Mouse (Mus musculus) cerebellum, adult 11-12 months (tissue): ENCODE measurements around the gene Nfe2l2.
"Not testable (repeated sequence)": the region's sequence is repeated elsewhere in the genome, so short reads cannot be mapped to it uniquely, and the experiment has no call there.

ENCODE experiments used
- DNase-seq: peaks from one replicate; pipeline ENCODE4 v3.0.0; 2022

Nfe2l2 gene

GRCm38 (mm10) chr2:75642312-75642711, 62.1 kb downstream of the Nfe2l2 start:
- not testable (repeated sequence) for DNase-seq

- not testable (repeated sequence) for DNase-seq
Measured at GRCm38 (mm10) chr2:75639535-75639934, 64.9 kb downstream of the Nfe2l2 start.

DNA sequence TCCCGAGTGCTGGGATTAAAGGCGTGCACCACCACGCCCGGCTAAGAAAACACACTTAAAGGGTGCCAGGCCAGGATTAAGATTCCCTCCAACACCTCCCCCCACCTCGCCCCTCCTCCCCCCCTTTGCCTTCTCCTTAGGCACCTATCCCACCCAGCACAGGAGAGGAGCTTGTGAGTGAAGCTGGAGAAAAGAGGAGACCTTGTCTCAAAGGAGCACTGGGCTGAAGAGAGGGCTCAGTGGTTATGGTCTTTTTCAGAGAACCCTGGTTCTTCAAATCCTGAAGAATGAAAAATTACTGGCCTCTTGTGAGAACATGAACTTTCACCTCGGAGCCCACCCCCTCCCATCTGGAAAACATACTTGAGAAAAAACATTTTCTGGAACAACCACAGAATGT, 66.6 kb downstream of the Nfe2l2 start:
- not testable (repeated sequence) for DNase-seq

GRCm38 (mm10) chr2:75637361-75637760, 67.1 kb downstream of the Nfe2l2 start:
- DNase-seq: no peak

- DNase-seq: not testable (repeated sequence)
Measured at GRCm38 (mm10) chr2:75637055-75637304, 67.5 kb downstream of the Nfe2l2 start.

- no peak for DNase-seq
Measured at GRCm38 (mm10) chr2:75636261-75637054, 68.0 kb downstream of the Nfe2l2 start.

- DNase-seq: not testable (repeated sequence)
Measured at GRCm38 (mm10) chr2:75634431-75634830, 70.0 kb downstream of the Nfe2l2 start.

DNA sequence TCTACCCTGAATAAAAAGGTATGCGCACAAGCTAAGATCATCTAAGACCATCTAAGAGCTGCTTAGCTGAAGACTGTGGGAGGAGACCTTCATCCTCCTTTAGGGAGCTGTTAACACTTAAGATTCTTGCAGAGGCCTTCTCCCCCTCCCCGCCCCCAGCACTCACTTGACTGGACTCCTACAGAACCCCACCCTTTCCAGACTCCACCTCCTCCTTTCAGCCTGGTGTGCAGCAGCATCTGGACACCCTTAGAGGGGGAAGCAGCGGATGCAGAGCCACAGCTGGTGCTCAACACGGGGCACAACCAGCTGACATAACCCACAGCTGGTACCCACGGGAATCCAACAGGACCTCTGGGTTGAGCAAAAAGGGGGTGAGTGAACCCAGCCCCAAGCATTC, 70.7 kb downstream of the Nfe2l2 start:
- no peak for DNase-seq

DNA sequence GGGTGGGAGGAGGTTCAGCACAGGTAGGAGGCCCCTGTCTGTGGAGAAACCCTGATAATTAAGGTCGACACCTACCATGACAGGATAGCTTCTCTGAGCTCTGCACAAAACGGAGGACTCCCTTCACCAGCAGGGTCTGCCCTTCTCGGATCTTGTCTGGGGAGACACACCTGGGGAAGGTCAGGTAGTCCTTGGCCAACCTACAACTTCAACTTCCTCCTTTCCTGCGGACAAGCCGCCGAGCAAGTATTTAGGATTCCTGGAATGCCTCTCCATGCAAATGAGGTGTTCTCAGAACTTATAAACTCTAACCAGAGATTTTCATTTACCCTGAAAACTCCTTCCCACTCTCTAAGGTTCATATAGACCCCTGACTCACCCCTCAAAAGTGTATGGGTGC, 71.1 kb downstream of the Nfe2l2 start:
- DNase-seq: no peak

DNA sequence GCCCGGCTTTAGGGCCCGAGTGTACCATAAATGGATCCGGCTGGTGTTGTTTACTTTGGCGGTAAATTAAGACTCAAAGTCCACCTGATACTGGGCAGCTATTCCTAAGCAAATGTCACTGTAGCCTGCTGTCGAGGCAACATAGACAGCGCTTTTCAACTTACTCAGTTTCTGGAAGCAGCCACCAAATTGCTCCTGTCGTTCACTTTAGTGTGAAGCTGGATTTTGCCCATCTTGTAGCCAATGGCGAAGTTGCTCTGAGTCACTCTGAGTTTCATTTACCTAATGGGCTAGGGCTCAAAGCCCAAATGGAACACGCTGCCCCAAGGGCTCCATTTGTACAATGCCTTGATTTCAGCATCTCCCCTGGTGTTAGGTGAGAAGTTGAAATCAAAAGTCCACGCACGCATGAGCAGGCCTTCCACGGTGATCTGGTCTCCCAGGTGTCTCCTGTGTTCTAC, 71.7 kb downstream of the Nfe2l2 start:
- no peak for DNase-seq

DNA sequence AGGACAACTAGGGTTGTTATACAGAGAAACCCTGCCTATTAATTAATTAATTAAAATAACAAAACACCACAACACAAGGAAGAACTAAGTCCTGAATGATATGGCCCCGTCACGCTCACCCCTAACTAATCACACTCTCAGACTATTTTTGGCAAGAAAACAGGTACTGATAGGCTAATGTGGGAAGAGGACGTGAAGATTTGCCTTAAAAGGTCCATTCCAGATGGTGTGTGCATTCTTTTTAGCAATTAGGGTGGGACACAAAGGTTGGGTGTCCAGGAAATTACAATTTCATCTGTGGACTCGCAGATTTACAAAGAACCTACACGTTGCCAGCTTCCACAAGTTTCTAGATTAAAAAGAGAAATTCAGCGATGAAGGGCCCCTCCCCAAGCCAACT, 72.4 kb downstream of the Nfe2l2 start:
- no peak for DNase-seq

DNA sequence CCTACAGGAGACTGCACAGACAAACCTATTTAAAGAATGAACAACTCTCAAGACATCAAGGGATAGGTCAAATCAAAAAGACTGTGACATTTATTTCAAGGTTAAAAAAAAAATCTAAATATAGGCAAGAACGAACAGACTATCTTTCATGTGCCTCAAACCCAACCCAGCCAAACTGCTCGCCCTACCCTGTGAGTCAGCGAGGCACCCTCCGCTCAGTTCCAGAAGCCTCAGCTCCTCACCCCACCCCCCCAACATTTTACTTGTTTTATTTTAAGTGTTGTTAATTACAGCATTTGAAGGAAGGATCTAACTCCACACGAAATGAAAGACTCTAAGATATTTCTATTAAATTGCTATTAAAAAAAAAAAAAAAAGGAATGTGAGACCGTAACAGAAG, 73.0 kb downstream of the Nfe2l2 start:
- DNase-seq: no peak

DNA sequence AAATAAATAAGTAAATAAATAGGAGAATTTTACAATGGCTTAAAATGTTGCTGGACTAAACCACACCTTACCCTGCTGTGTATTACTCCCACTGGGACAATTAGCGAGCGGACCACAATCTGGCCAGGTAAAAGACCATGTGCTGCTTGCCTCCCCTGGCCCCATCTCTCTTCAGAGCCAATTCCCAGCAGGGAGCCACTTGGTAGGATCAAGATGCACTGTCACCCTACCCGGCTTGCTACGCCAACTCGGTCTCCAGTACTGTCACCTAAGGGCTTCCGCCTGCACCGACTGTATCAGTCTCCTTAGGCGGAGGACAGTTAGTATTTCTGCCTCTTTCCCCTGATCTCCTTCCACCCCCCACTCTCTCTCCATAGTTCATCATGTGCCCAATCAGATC, 76.0 kb downstream of the Nfe2l2 start:
- no peak for DNase-seq

GRCm38 (mm10) chr2:75626597-75627440, 77.6 kb downstream of the Nfe2l2 start:
- no peak for DNase-seq
